Mouse (Mus musculus) liver, adult (tissue): ENCODE data around the gene Kif3c.

ENCODE experiments used
- GATA4 ChIP-seq: IDR thresholded peaks from 2 replicates; pipeline ENCODE4 v1.6.1; 2014; ENCODE audit warnings: mild to moderate bottlenecking, low read length; ENCODE audit not compliant: insufficient replicate concordance

Kif3c gene

DNA sequence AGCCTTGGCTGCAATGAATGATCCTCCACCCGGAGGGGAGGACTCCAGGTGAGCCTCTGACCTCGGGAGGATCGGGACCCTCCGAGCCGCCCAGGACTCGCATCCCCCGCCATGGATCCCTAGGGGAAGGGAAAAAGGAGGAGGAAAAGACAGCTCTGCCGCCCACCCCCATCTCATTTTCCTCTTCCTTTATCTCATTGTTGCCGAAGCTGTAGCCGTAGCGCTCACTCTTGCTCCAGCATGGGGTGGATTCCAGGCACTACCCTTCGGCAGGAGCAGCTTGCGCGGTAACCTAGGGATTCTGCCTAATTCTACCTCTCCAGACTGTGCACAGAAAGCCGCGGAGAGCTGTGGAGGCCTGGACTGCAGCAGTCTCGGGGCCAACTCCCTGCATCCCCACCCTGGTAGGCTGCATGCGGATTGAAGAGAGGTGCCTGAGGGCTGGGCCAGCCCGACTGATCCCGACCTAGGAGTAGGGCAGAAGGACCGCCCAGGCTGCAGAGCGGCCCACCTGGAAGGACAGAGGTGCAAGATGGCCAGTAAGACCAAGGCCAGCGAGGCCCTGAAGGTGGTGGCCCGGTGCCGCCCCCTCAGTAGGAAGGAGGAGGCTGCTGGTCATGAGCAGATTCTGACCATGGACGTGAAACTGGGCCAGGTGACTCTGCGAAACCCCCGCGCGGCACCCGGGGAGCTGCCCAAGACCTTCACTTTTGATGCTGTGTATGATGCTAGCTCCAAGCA lies 687 bp downstream of the Kif3c start:
- no peak for TF ChIP-seq GATA4

DNA sequence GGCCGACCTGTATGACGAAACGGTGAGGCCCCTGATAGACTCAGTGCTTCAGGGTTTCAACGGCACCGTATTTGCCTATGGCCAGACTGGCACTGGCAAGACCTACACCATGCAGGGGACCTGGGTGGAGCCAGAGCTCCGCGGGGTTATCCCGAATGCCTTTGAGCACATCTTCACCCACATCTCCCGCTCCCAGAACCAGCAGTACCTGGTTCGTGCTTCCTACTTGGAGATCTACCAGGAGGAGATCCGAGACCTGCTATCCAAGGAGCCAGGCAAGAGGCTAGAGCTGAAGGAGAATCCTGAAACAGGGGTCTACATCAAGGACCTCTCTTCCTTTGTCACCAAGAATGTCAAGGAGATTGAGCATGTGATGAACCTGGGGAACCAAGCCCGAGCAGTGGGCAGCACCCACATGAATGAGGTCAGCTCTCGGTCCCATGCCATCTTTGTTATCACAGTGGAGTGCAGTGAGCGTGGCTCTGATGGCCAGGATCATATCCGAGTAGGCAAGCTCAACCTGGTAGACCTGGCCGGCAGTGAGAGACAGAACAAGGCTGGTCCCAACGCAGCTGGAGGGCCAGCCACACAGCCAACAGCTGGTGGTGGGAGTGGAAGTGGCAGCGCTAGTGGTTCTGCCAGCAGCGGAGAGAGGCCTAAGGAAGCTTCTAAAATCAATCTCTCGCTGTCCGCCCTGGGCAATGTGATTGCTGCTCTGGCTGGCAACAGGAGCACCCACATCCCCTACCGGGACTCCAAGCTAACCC lies 1.4 kb downstream of the Kif3c start:
- TF ChIP-seq GATA4: no peak

DNA sequence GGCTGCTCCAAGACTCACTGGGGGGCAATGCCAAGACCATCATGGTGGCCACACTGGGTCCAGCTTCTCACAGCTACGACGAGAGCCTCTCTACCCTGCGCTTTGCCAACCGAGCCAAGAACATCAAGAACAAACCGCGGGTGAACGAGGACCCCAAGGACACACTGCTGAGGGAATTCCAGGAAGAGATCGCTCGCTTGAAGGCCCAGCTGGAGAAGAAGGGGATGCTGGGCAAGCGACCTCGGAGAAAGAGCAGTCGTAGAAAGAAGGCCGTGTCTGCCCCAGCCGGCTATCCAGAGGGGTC lies 2.0 kb downstream of the Kif3c start:
- no peak for TF ChIP-seq GATA4

DNA sequence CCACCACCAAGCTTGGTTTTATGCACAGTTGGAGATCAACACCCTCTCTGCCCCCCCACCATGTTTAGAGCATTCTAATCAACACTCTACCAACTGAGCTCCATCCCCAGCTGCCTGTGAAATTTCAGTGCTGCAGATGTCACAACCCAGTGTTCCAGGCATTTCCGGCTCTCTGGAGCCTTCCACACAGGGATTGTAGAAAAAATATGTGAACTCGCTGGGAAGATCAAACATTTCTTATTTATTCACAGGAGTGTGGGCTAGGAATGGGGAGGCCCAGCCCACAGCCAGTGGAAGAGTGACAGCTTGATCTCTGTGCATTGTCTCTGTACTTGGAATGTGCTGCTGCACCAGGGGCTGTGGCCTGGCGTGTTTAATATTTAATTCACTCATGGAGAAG lies 3.8 kb downstream of the Kif3c start:
- no peak for TF ChIP-seq GATA4

DNA sequence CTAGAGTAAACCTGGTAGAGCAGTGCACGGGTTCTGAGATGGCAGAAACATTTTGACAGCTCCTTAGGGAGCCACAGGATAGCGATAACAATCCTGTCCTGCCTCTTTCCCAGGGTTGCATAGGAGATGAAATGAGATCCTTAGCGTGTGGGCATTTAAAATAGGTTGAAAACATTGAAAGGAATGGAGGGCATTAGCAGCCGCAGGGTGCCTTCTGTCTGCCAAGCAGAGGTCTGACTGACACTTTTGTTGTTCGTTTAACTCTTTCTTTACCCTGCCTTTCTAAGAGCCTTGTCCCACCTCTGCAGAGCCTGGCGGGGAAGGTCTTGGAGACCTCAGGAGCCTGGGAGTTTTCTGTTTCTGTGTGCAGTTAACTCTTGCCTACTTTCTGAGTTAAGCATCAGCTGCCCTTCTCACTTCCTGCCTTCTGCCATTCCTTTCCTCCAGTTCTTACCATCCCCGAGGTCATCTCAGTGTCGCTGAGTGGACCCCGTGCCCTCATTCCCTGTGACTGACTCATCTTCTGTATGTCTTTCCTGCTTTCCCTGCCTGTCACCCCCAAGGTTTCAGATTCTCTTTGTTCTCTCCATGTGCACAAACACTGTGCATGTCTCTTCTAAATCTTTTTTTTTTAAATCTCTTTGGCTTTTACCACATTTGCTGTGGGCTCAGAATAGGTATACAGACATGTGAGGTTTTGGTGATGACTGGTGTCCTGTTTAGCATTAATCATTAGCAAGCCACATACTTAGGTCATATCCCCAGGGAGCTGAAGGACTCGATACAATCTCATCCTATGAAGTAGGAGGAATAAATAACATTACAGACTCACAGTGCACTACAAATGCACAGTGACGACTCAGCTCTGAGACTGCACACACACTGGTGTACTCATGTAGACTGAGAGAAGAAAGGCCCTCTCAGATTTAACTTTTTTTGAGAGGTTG lies 6.3 kb downstream of the Kif3c start:
- TF ChIP-seq GATA4: no peak

DNA sequence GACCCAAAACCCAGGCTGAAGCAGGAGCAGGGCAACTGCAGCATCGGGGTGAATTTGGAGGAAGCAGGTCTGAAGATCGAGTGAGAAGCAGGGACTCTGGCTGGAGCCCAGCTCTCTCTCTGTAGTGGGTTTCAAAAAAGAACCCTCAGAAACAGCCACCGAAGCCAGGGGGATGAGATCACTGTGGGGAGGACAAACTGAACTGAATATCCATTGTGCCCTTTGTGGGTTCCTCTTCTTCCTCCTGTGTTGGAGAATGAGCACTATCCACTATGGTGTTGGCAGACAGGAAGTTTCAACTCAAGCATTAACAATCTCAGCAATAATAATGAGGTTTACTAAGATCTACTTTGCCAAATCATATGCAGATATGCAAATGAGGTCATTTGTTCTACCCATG lies 7.1 kb downstream of the Kif3c start:
- TF ChIP-seq GATA4: no peak

DNA sequence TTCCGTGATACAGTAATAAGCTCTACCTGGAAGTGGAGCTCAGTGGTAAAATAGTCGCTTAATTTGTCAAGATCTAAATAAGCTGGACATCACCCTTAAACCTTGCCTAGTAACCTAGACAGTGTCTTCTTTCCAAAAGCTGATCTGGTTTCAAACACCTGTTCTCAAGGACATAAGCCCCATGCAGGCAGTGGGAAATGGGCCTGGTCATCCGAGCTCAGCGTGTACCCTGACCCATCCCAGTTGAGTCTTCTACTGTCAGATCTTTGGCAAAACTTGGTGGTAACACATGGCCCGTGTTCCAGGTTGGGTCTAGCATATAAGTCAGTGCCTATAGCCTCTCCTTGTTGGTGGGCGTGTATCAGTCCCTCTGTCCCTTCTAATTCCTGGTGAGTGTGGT lies 8.6 kb downstream of the Kif3c start:
- TF ChIP-seq GATA4: no peak

DNA sequence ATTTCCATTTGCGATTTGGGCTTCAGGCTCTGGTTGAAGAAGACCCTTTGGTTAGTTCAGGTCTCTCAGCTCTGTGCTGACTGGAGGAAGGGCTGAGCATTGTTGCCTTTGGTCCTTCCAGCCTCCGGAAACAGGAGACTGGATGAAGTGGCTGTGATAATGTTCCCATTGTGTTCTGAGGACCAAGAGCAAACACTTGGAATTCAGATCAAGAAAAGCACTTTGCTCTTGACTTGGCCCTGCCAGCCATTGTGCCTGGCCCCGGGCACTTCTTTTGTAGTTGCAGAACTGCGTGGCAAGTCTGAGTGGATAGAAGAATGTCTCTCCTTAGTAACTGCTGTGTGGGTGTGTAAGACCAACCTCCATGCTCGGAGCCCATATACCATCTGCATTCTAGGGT lies 9.6 kb downstream of the Kif3c start:
- TF ChIP-seq GATA4: no peak

DNA sequence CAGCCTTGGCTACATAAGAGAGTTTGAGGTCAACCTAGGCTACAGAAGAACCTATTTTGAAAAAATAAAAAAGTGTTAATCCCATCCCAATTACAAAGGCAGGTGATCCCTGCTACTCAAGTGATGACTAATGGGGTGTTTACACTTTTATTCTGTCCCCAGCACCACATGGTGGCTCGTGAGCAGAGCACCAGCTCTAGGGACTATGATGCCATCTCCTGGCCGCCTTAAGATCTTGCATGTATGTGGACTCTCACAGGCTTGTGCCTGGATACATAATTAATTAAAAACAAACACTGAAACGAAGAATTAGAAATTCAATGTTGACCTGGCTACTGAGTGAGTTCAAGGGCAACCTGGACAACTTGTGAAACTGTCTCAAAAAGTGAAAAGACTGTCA lies 12.3 kb downstream of the Kif3c start:
- no peak for TF ChIP-seq GATA4

DNA sequence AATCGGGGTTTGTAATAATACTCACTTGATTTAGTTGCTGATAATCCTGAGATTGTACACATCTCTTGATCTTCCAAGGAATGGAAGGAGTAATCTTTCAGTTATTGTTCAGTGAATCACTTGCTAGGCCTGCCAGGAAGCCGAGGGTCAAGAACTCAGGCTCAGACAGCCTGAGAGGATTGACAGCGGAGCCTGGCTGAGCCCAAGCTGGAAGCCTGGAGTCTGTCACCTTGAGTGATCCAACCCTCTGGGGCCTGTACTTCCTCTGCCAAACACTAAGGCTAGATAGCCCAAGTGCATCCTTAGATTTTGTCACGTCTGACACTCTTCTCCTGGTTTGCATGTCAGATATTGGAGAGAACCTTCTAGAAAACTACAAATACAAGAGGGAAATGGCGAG lies 12.8 kb downstream of the Kif3c start:
- no peak for TF ChIP-seq GATA4

DNA sequence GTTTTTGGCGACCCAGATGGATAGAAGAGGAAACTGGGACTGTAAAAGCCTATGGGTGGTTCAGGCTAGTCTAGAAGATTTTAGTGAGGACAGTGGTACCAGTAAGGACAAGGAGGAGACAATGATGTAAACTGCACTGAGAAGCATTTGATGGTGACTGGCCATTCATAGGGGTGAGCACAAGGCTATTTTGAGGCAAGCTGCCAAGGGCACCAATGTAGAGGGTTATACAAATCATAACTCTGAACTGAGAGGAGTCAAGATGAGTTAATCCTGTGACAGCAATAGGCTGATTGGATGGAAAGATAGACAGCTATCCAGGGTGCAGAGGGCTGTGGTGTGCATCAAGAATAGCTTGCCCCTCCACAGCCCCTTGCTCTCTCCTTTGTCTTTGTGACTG lies 19.9 kb downstream of the Kif3c start:
- TF ChIP-seq GATA4: no peak

DNA sequence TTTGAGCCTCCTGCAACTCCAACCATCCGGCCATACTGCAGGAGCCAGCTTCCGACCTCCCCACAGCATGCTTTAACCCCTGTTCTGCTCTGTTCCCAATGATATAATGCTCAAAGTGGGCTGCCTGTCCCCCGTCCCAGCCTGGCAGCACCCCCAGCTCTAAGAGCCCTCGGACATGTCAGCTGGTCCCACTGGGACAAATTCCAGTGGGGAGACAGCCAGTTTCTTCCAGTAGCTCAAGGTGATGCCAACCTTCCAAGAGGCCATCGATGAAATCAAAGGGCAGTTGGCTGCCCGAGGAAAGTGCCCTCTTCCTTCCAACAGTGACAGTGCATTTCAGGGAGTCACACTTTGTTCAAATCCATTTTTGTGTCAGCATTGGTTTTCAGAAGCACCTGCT lies 20.3 kb downstream of the Kif3c start:
- TF ChIP-seq GATA4: no peak

DNA sequence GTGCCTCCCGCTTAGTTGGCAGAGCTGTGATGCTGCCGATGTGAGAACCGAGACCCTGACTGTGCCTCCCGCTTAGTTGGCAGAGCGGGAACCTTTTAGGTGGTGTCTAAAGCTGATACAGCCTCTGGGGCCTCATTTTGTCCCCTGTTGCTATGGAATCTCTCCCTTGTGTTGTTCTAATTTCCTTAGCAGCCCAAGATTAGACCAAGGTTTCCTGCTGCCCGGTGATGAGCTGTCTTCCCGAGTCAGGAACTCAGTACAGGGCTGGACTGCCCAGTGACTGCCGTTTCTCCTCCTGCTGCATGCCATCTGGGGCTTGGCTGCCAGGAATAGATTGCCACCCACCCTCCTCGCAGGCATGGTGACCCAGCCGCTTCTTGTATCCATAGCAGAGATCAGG lies 21.0 kb downstream of the Kif3c start:
- no peak for TF ChIP-seq GATA4

DNA sequence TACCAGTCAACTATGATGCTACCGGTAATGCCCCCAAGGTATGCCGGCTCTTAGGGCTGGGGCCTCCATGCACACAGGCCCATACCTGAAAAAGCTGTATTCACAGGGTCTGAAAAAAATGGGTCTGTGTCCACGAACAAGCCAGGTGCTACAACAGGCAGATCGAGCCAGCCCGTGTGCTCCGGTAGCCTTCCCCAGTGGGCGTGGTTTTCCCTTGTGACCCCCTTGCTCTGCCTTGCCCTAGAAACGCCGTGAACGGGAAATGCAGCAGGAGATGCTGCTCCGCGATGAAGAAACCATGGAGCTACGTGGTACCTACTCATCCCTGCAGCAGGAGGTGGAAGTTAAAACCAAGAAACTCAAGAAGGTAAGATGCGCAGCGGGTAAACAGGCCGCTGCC lies 23.0 kb downstream of the Kif3c start:
- TF ChIP-seq GATA4: no peak

DNA sequence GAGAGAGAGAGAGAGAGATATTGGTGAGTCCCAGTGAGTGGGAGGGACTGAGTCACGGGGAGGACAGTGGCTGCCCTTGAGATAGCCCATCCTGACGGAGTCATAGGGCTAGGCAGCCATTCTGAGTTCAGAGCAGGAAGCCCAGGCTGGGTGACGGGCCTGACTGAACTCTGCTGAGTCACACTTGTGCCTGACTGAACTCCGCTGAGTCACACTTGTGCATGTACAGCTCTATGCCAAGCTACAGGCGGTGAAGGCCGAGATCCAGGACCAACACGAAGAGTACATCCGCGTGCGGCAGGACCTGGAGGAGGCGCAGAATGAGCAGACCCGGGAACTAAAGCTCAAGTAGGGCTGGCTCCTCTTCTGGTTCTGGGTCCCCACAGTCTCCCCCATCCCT lies 24.5 kb downstream of the Kif3c start:
- no peak for TF ChIP-seq GATA4

DNA sequence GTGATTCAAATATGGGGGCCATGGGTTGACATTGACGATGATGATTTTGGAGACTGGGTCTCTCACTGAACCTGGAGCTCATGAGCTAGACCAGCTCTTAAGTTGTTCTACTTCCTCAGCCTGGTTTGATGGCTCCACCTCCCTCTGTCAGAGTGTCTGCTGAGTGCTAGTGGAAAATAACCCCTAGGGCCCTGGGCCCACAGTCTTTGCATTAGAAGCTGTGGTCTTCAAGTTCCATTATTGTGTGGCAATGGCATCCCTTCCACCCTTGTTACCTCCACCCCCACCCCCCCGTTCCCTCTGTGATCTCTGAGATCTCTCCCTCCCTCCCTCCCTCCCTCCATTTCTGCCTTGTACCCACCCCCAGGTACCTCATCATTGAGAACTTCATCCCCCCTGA lies 25.1 kb downstream of the Kif3c start:
- no peak for TF ChIP-seq GATA4
